Mouse (Mus musculus): ENCODE results near the gene Kti12. TPM values are rescaled to one million over a fixed set of nuclear protein-coding genes. Genes with fewer than 3 reads are reported as not detected.
A peak's percentile ranks its signal among the peaks of the same experiment; 100 is the strongest.

Kti12 gene
- total RNA-seq, 2 experiments from 2014 or later = 4.4 to 8.4 TPM

- ATAC-seq (replicated peaks; ENCODE audit: low FRiP score, poor library complexity, severe bottlenecking) = peak; percentile 35
Observed at GRCm38 (mm10) chr4:108848505-108848848, 892 bp downstream of the Kti12 start, which contains the start of gene A730015C16Rik. TSS of gene A730015C16Rik (minus strand) at chr4:108848619.

- ATAC-seq (replicated peaks; ENCODE audit: low FRiP score, poor library complexity, severe bottlenecking) = peak; percentile 85
Observed at GRCm38 (mm10) chr4:108866806-108867205, 19.2 kb downstream of the Kti12 start.

- peak; percentile 78 for ATAC-seq (replicated peaks; ENCODE audit: low FRiP score, poor library complexity, severe bottlenecking)
Observed at GRCm38 (mm10) chr4:108869730-108870374, 22.3 kb downstream of the Kti12 start.

- ATAC-seq (replicated peaks; ENCODE audit: low FRiP score, poor library complexity, severe bottlenecking) = no peak
Observed at GRCm38 (mm10) chr4:108873746-108874145, 26.2 kb downstream of the Kti12 start.

GRCm38 (mm10) chr4:108877901-108878300 is 30.3 kb downstream of the Kti12 start:
- no peak for ATAC-seq (replicated peaks; ENCODE audit: low FRiP score, poor library complexity, severe bottlenecking)

- ATAC-seq (replicated peaks; ENCODE audit: low FRiP score, poor library complexity, severe bottlenecking) = peak; percentile 94
Observed at GRCm38 (mm10) chr4:108878963-108879822, 31.6 kb downstream of the Kti12 start, which contains the start of gene Rab3b. TSS of gene Rab3b (plus strand) at chr4:108879063.

GRCm38 (mm10) chr4:108883815-108884214 is 36.2 kb downstream of the Kti12 start:
- no peak for ATAC-seq (replicated peaks; ENCODE audit: low FRiP score, poor library complexity, severe bottlenecking)

- ATAC-seq (replicated peaks; ENCODE audit: low FRiP score, poor library complexity, severe bottlenecking) = no peak
Observed at GRCm38 (mm10) chr4:108887456-108887855, 39.9 kb downstream of the Kti12 start.

GRCm38 (mm10) chr4:108890876-108891275 is 43.3 kb downstream of the Kti12 start:
- no peak for ATAC-seq (replicated peaks; ENCODE audit: low FRiP score, poor library complexity, severe bottlenecking)

Other genes starting within 250 kb of the Kti12 start
- 1.3 and 6.8 TPM in 2 replicates for gene Cc2d1b, start 227.8 kb upstream of the Kti12 start, total RNA-seq (2015; ENCODE audit: low replicate concordance)
- gene Cc2d1b, start 227.8 kb upstream of the Kti12 start, total RNA-seq (2017; ENCODE audit: low replicate concordance) = 13.6 and 21.1 TPM in 2 replicates
- not detected in 2 replicates for gene 3110021N24Rik, start 128.1 kb upstream of the Kti12 start, total RNA-seq (2015; ENCODE audit: low replicate concordance)
- gene 3110021N24Rik, start 128.1 kb upstream of the Kti12 start, total RNA-seq (2017; ENCODE audit: low replicate concordance) = not detected in 2 replicates
- 1.8 TPM in 1 of 2 replicates, not detected in the other for gene Zfyve9, start 67.0 kb upstream of the Kti12 start, total RNA-seq (2015; ENCODE audit: low replicate concordance)
- 0.08 and 1.2 TPM in 2 replicates for gene Zfyve9, start 67.0 kb upstream of the Kti12 start, total RNA-seq (2017; ENCODE audit: low replicate concordance)
- 33.5 and 49.7 TPM in 2 replicates for gene Btf3l4, start 14.2 kb upstream of the Kti12 start, total RNA-seq (2015; ENCODE audit: low replicate concordance)
- 30.3 and 36.5 TPM in 2 replicates for gene Btf3l4, start 14.2 kb upstream of the Kti12 start, total RNA-seq (2017; ENCODE audit: low replicate concordance)
- 13.8 and 15.1 TPM in 2 replicates for gene Txndc12, start 13.2 kb upstream of the Kti12 start, total RNA-seq (2015; ENCODE audit: low replicate concordance)
- gene Txndc12, start 13.2 kb upstream of the Kti12 start, total RNA-seq (2017; ENCODE audit: low replicate concordance) = 7.9 and 14.8 TPM in 2 replicates
- not detected in 2 replicates for gene A730015C16Rik, start 834 bp downstream of the Kti12 start, total RNA-seq (2015; ENCODE audit: low replicate concordance)
- gene A730015C16Rik, start 834 bp downstream of the Kti12 start, total RNA-seq (2017; ENCODE audit: low replicate concordance) = 0.51 TPM in 1 of 2 replicates, not detected in the other
- not detected in 2 replicates for gene Rab3b, start 31.3 kb downstream of the Kti12 start, total RNA-seq (2015; ENCODE audit: low replicate concordance)
- not detected in 2 replicates for gene Rab3b, start 31.3 kb downstream of the Kti12 start, total RNA-seq (2017; ENCODE audit: low replicate concordance)
- 207 and 431 TPM in 2 replicates for gene Nrd1, start 152.9 kb downstream of the Kti12 start, total RNA-seq (2015; ENCODE audit: low replicate concordance)
- 190 and 209 TPM in 2 replicates for gene Nrd1, start 152.9 kb downstream of the Kti12 start, total RNA-seq (2017; ENCODE audit: low replicate concordance)